Mouse (Mus musculus) brain, embryonic 14.5 days (tissue): ENCODE results near the gene Acsl1.

Experiments
- CTCF ChIP-seq: fragments of 200-500 bp; IDR thresholded peaks from 2 replicates; pipeline ENCODE4 v1.5.1; 2012; ENCODE audit warnings: inconsistent platforms, mild to moderate bottlenecking, moderate library complexity, borderline replicate concordance; ENCODE audit not compliant: insufficient read depth, insufficient read length; ENCODE audit errors: extremely low read depth
- POLR2A ChIP-seq: fragments of 200-500 bp; IDR thresholded peaks from 2 replicates; pipeline ENCODE4 v1.6.1; 2012; ENCODE audit warnings: mild to moderate bottlenecking, inconsistent platforms, borderline replicate concordance; ENCODE audit not compliant: poor library complexity, insufficient read depth, insufficient read length, severe bottlenecking; ENCODE audit errors: extremely low read depth

DNA sequence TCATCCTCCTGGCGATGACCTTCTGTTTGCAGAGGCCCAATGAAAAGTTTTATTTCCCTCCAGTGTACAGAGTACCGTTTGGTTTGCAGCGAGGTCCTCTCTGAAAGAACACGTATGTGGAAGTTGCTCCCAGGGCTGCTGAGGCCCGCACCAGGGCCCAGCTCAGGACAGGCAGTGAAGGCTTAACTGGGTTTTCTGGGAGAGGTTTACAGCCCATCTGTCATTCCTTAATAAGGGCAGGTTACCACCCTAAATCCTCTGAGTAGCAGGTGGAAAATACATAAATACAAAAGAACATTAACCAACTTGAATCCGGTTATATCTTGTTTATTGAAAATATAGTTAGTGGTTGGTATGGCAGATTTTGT, 9.7 kb downstream of the Acsl1 start:
- TF ChIP-seq CTCF (no peak), POLR2A (no peak)
